ENCODE assay signal across 16 mouse cellular contexts in the genomic region with DNA sequence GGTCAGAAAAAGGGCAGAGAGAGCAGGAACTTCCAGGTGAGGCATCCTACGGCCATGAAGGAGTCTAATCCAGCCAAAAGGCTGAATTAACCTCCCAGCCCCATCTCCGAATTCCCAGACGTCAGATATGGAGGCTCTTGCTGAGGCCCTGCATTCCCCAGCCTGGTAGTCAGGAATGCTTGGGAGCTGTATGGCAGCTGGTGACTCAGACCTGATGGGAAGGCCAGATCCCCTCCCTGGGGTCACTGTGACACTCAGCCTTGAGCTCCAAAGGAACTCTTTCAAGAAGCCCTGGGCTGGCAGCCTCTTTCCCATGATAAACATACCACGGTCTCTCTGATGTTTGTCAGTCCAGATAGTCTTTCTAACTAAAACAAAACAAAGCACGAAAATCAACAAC. TPM values are rescaled to one million over a fixed set of nuclear protein-coding genes. Genes with fewer than 3 reads are reported as not detected.
DNase-seq lines count a peak whose midpoint lies in the region; ATAC-seq and TF ChIP-seq lines count a peak whose summit lies in the region.
"Had no signal": no experiment of that assay in that cellular context is flagged by ENCODE, and none has a peak within 500 bp of the region (broad histone marks: within the 10 kb centered on the region; RNA-seq: fewer than 3 reads in every experiment).

No protein-coding gene starts in this region.

- H3K4me2 ChIP-seq in heart, embryonic 14.5 days (ENCODE audit: low read length) = no peak overlapping the region
- H3K4me2 ChIP-seq in forebrain, embryonic 12.5 days = no peak overlapping the region
- H3K4me2 ChIP-seq: hindbrain, embryonic 15.5 days; liver, embryonic 15.5 days; neural tube, embryonic 12.5 days had no signal

- no peaks in the 10 kb centered on the region for H3K36me3 ChIP-seq in heart, embryonic 14.5 days (ENCODE audit: control insufficient read depth, insufficient read depth, low read length)
- H3K36me3 ChIP-seq in thymus, adult 2 months (ENCODE audit: control insufficient read depth, insufficient read depth, low read length) = no peaks in the 10 kb centered on the region
- H3K36me3 ChIP-seq in forebrain, embryonic 12.5 days (replicated peaks) = no peaks in the 10 kb centered on the region
- H3K36me3 ChIP-seq: hindbrain, embryonic 15.5 days; liver, embryonic 15.5 days; neural tube, embryonic 12.5 days had no signal

- TF ChIP-seq CTCF in thymus, adult 2 months (IDR thresholded peaks at IDR 0.05; ENCODE audit: borderline replicate concordance, control insufficient read depth, extremely low read depth, insufficient read depth, low read length, poor library complexity) = no peak

- no peak overlapping the region for H3K4me3 ChIP-seq in heart, embryonic 14.5 days (ENCODE audit: control insufficient read depth in 1 of 2, insufficient read depth in 1 of 2, low read depth in 1 of 2, low read length in 2 of 2)
- H3K4me3 ChIP-seq in thymus, adult 2 months (ENCODE audit: control insufficient read depth, insufficient read depth, low read length) = no peak overlapping the region
- no peak overlapping the region for H3K4me3 ChIP-seq in forebrain, embryonic 12.5 days (replicated peaks)
- H3K4me3 ChIP-seq: erythroblast, embryonic 14.5 days; hindbrain, embryonic 15.5 days; liver, embryonic 15.5 days; neural tube, embryonic 12.5 days had no signal

- H3K9ac ChIP-seq in heart, embryonic 14.5 days (ENCODE audit: low read length) = 0 out of 2 replicates have a peak overlapping the region, but pooled peaks have one; percentile 36
- no peak overlapping the region for H3K9ac ChIP-seq in forebrain, embryonic 12.5 days
- H3K9ac ChIP-seq: hindbrain, embryonic 15.5 days; liver, embryonic 15.5 days; neural tube, embryonic 12.5 days had no signal

- H3K4me1 ChIP-seq in heart, embryonic 14.5 days (ENCODE audit: control insufficient read depth in 2 of 2, insufficient read depth in 2 of 2, low read length in 2 of 2) = peaks cover 11 to 17% of the 10 kb centered on the region in 2 experiments
- peaks cover 49% of the 10 kb centered on the region for H3K4me1 ChIP-seq in thymus, adult 2 months (replicated peaks; ENCODE audit: control insufficient read depth, insufficient read depth, low read length)
- H3K4me1 ChIP-seq in forebrain, embryonic 12.5 days = no peaks in the 10 kb centered on the region
- H3K4me1 ChIP-seq: hindbrain, embryonic 15.5 days; liver, embryonic 15.5 days; neural tube, embryonic 12.5 days had no signal

- no peak for DNase-seq in heart, adult 18-20 months
- no peak for DNase-seq in thymus, adult 2 months
- no peak for DNase-seq in thymus, postnatal 4 days
- peak; percentile 72 for DNase-seq in adrenal gland, postnatal 14 days
- no peak for DNase-seq in layer of hippocampus, adult 8-10 months (ENCODE audit: low spot score in 2 of 2)
- DNase-seq: cerebellum, adult 11 months; gastrocnemius, postnatal 36 days; kidney, adult 18-20 months had no signal

- 18% methylated on average over 5 of the region's 5 CpGs for WGBS in heart, embryonic 14.5 days
- WGBS in thymus, adult 2 months = 75% methylated on average over 5 of the region's 5 CpGs
- WGBS in forebrain, embryonic 12.5 days = 68% methylated on average over 5 of the region's 5 CpGs

- H3K27me3 ChIP-seq in heart, embryonic 14.5 days (ENCODE audit: control insufficient read depth, insufficient read depth, low read length) = no peaks in the 10 kb centered on the region
- H3K27me3 ChIP-seq in thymus, adult 2 months (ENCODE audit: control insufficient read depth, insufficient read depth, low read length) = no peaks in the 10 kb centered on the region
- no peaks in the 10 kb centered on the region for H3K27me3 ChIP-seq in forebrain, embryonic 12.5 days
- H3K27me3 ChIP-seq: CH12.LX; hindbrain, embryonic 15.5 days; liver, embryonic 15.5 days; neural tube, embryonic 12.5 days had no signal

- no peaks in the 10 kb centered on the region for H3K9me3 ChIP-seq in heart, embryonic 14.5 days (ENCODE audit: control insufficient read depth, low read length)
- no peaks in the 10 kb centered on the region for H3K9me3 ChIP-seq in forebrain, embryonic 12.5 days
- H3K9me3 ChIP-seq: hindbrain, embryonic 15.5 days; liver, embryonic 15.5 days; neural tube, embryonic 12.5 days had no signal

- H3K27ac ChIP-seq in heart, embryonic 14.5 days (replicated peaks in 1 of 2; ENCODE audit: control insufficient read depth in 1 of 2, insufficient read depth in 1 of 2, low read depth in 2 of 2, low read length in 2 of 2) = peak overlapping the region; percentile 24 to 39
- peak overlapping the region; percentile 42 for H3K27ac ChIP-seq in thymus, adult 2 months (ENCODE audit: control insufficient read depth, insufficient read depth, low read length)
- H3K27ac ChIP-seq in forebrain, embryonic 12.5 days = no peak overlapping the region
- H3K27ac ChIP-seq: hindbrain, embryonic 15.5 days; liver, embryonic 15.5 days; neural tube, embryonic 12.5 days had no signal

- no peak for ATAC-seq in heart, embryonic 14.5 days (ENCODE audit: insufficient number of reproducible peaks, insufficient read depth, low FRiP score, low read depth)
- ATAC-seq in forebrain, embryonic 12.5 days (ENCODE audit: low FRiP score) = no peak
- ATAC-seq: midbrain, embryonic 16.5 days had no signal

- TF ChIP-seq POLR2A in thymus, adult 2 months (IDR thresholded peaks at IDR 0.05; ENCODE audit: control insufficient read depth, extremely low read depth, insufficient read depth, low read length, poor library complexity) = no peak

RNA-seq across cellular contexts. Expression of a gene that starts 30.6 kb away (rescaled TPM):
- polyA plus RNA-seq in heart, embryonic 14.5 days (2014; fragmentation: Nextera tagmentation; extraction: Ambion mirVana) = 32.9 and 34.2 TPM in 2 replicates
- total RNA-seq in heart, adult 18-20 months (2021) = 10 to 100 TPM; 34.7 to 42.9 TPM
- polyA plus RNA-seq in thymus, adult 2 months (2012; rRNA removed) = 7.2 and 9.1 TPM in 2 replicates
- 41.5 and 52.1 TPM in 2 replicates for total RNA-seq in adrenal gland, postnatal 14 days (2021)
- total RNA-seq in layer of hippocampus, adult 8-10 months (2022) = 10 to 100 TPM; 57.5 to 68.1 (median 62.3) TPM
- polyA plus RNA-seq in forebrain, embryonic 12.5 days (2016; fragmentation: Nextera tagmentation; extraction: Ambion mirVana) = 14.7 and 15.7 TPM in 2 replicates
